Mouse (Mus musculus) spleen, adult 2 months (tissue): ENCODE measurements around the gene Ugt1a10. TPM values are rescaled to one million over a fixed set of nuclear protein-coding genes. Genes with fewer than 3 reads are reported as not detected.

Source experiments
- DNase-seq, 2 experiments: peaks; one replicate each; pipeline versions ENCODE4 v3.0.0 to v3.0.0-alpha.2; 2012 to 2021; ENCODE audit warnings: low spot score in 2 of 2, low read depth in 1 of 2
- H3K27ac ChIP-seq: fragments of 200-500 bp; 2 replicates; pipeline ENCODE4 v1.5.1; 2012; ENCODE audit warnings: low read length, inconsistent platforms; ENCODE audit not compliant: insufficient read depth
- H3K27me3 ChIP-seq: fragments of 200-500 bp; 2 replicates; pipeline ENCODE4 v1.6.1; 2012; ENCODE audit warnings: mild to moderate bottlenecking, moderate library complexity, low read length, inconsistent platforms; ENCODE audit not compliant: control insufficient read depth, insufficient read depth
- H3K36me3 ChIP-seq: fragments of 200-500 bp; 2 replicates; pipeline ENCODE4 v1.6.1; 2012; ENCODE audit warnings: mild to moderate bottlenecking, low read length, inconsistent platforms; ENCODE audit not compliant: control insufficient read depth, insufficient read depth
- H3K4me1 ChIP-seq: fragments of 200-500 bp; 2 replicates; pipeline ENCODE4 v1.6.1; 2011; ENCODE audit warnings: inconsistent platforms; ENCODE audit not compliant: control insufficient read depth, insufficient read depth, insufficient read length
- H3K4me3 ChIP-seq: fragments of 200-500 bp; 2 replicates; pipeline ENCODE4 v1.5.1; 2011; ENCODE audit warnings: mild to moderate bottlenecking, inconsistent platforms; ENCODE audit not compliant: insufficient read depth, insufficient read length; ENCODE audit errors: extremely low read depth
- CTCF ChIP-seq: fragments of 200-500 bp; IDR thresholded peaks from 2 replicates; pipeline ENCODE4 v1.5.1; 2011; ENCODE audit warnings: mild to moderate bottlenecking, inconsistent platforms; ENCODE audit not compliant: insufficient read depth, insufficient read length, insufficient replicate concordance; ENCODE audit errors: extremely low read depth
- POLR2A ChIP-seq: fragments of 200-500 bp; IDR thresholded peaks from 2 replicates; pipeline ENCODE4 v1.6.1; 2011; ENCODE audit warnings: low read depth, low read length, inconsistent platforms
- WGBS: fragments of 180-500 bp; shearing (Covaris S2); methylation state at CpG from one replicate; pipeline ENCODE4 v1.1.7; 2018; 5-methylcytosine and 5-hydroxymethylcytosine counted together
- polyA plus RNA-seq: library from polyadenylated mRNA; depleted of rRNA; stranded (reverse); fragments of >200 nt; gene quantifications from 2 replicates; pipeline ENCODE4 v1.2.3, GENCODE M21; 2012

The Ugt1a10 gene
- polyA plus RNA-seq, 1 experiment, result not detected

DNA sequence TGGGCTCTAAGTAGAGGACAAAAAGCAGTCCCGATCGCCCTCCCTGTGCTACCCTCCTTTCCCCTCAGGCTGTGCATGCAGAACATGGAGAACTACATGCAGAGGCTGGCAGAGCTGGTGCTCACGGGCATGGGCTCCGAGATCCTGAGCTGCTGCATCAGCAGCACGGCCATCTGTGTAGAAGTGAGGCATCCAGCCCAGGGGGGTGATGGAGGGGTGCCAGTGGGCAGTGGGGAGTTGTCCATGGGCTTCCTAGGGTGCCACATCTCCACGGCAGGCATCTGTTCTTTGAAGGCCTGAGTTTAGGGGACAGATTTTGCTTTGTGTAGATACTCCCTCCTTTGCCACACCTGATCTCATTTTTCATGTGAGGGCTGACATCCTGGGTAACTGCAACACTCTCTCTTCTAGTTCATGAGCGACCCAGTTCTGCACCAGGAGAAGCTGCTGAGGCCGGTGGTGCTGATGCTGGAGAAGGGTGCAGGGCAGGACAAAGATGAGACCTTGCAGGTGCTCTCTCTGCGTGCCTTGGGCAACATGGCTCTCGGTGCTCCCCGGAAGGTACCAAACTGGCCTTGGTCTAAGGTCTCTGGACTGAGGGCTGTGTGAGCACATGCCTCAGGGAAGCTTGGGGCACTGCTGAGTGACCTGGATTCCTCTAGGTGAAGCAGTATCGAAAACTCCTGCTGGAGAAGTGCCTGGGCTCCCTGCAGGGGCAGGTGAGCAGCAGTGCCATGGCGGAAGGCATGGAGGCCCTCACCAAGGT is 201.0 kb downstream of the Ugt1a10 start:
- TF ChIP-seq POLR2A (no peak), CTCF (no peak)
- Histone ChIP-seq H3K27me3 (no peaks in the 10 kb centered on the region), H3K4me1 (peaks cover 21% of the 10 kb centered on the region; the same call in 1 of the 2 replicates), H3K36me3 (no peaks in the 10 kb centered on the region), H3K4me3 (no peak overlapping the region), H3K27ac (no peak overlapping the region)
- WGBS, result 82% methylated on average over 13 of the region's 13 CpGs
- no peak for DNase-seq

DNA sequence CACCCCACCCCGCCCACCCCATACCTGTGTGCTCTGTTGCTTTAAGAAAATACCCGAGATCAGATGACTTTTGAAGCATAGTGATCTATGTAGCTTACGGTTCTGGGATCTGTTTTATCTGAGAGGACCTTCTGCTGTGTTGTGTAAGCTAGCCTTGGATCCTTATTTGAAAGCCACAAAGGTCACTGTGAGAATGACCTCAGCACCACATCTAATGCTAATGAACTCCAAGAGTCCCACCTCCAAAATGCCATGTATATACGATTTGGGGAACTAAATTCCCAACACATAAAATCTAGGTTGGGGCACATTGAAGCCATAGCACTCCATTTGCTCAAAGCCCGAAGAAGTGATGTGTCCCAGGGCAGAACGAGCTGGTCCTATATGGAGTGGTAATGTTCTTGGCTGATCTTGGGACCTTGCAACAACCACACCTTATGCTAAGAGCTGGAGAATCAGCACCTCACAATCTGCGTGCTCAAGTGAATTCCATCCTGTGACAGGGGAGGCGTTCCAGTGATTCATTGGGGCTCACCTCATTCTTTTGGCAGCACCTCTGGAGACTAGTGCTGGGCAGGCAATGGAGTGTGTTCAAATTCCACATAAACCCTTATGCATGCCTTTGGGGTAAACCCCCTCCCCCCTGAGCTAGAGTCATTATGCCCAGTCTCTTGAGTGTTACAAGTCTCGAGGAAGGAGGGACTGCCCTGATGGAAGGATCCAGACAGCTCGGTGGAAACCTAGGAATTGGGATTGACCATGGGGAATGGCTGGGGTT is 201.9 kb downstream of the Ugt1a10 start:
- H3K27ac ChIP-seq, result no peak overlapping the region
- H3K4me1 ChIP-seq, result peaks cover 21% of the 10 kb centered on the region; the same call in 1 of the 2 replicates
- TF ChIP-seq POLR2A (no peak), CTCF (no peak)
- no peaks in the 10 kb centered on the region for H3K27me3 ChIP-seq
- no peaks in the 10 kb centered on the region for H3K36me3 ChIP-seq
- no peak overlapping the region for H3K4me3 ChIP-seq
- no peak for DNase-seq
- WGBS, result 81% methylated on average over 10 of the region's 10 CpGs

DNA sequence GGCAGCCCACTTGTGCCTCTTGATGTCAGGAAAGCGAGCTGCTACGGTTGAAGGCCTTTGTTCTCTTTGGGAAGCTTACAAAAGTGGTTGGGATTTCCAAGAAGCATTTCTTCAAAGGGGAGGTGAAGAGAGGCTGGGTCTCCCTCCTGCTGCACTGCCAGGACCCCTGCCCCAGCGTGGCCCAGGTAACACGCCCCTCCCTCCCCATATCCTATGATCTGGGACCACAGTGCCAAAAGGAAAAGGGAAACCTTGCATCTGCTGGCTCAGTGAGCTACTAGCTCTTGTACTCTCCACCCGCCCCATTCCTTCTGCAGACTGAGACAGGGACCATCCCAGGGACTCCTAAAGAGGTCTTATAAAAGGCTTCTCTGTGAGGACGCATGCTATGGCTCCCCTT is 202.5 kb downstream of the Ugt1a10 start:
- H3K27ac ChIP-seq, result no peak overlapping the region
- TF ChIP-seq CTCF, result no peak
- no peak for TF ChIP-seq POLR2A
- H3K4me1 ChIP-seq, result peaks cover 21% of the 10 kb centered on the region; the same call in 1 of the 2 replicates
- H3K36me3 ChIP-seq, result peaks cover 3% of the 10 kb centered on the region; the same call in 1 of the 2 replicates
- H3K4me3 ChIP-seq, result no peak overlapping the region
- no peaks in the 10 kb centered on the region for H3K27me3 ChIP-seq
- DNase-seq, result no peak
- WGBS, result 82% methylated on average over 6 of the region's 6 CpGs

DNA sequence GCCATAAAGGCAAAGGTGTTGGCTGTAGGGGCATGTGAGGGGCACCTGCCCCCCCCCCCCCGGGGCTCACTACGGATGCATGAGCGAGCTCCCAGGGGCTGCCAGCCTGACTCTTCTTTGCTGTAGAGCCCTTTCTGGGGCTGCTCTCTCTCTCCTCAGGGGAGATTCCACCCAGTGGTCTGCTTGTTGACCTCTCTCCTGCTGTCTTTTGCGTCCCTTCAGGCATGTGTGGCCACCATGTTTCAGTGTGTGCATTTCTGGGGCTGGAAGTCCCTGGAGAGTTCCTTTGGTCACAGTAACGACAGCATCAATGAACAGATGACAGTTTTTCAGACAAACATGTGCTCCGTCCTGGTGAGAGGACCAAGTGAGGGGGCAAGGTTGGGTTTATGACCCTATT is 203.2 kb downstream of the Ugt1a10 start:
- TF ChIP-seq CTCF (no peak), POLR2A (no peak)
- Histone ChIP-seq H3K4me3 (no peak overlapping the region), H3K36me3 (peaks cover 5% of the 10 kb centered on the region; the same call in 1 of the 2 replicates), H3K27me3 (no peaks in the 10 kb centered on the region), H3K27ac (no peak overlapping the region), H3K4me1 (peaks cover 16% of the 10 kb centered on the region; the same call in 1 of the 2 replicates)
- WGBS, result 57% methylated on average over 6 of the region's 6 CpGs
- DNase-seq, result no peak

- WGBS, result 47% methylated on average over 8 of the region's 8 CpGs
- no peak overlapping the region for H3K27ac ChIP-seq
- H3K36me3 ChIP-seq, result peaks cover 11% of the 10 kb centered on the region
- no peak for DNase-seq
- H3K4me3 ChIP-seq, result no peak overlapping the region
- no peaks in the 10 kb centered on the region for H3K27me3 ChIP-seq
- H3K4me1 ChIP-seq, result peaks cover 12% of the 10 kb centered on the region; the same call in 1 of the 2 replicates
- TF ChIP-seq POLR2A, result no peak
- TF ChIP-seq CTCF, result no peak
Measured at GRCm38 (mm10) chr1:88258881-88259642, 203.9 kb downstream of the Ugt1a10 start.

DNA sequence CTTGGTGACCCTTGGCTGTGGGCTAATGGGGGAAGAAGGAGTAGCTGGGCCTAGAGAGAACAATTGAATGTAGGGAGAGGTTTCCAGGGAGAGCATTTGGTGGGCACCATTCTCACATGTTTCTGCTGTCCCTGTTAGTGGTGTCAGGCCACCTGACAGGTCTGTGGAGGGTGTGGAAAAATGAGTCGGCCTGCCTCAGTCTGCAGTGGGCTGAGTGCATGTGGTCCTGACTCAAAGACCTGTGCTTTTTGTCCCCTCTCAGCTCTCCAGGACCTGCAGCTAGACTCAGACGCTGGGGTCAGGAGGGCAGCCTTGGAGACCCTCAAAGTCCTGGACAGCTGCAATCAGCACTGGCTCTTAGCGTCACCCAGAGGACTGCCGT is 204.4 kb downstream of the Ugt1a10 start:
- Histone ChIP-seq H3K36me3 (peaks cover 16% of the 10 kb centered on the region), H3K4me3 (no peak overlapping the region), H3K4me1 (peaks cover 12% of the 10 kb centered on the region; the same call in 1 of the 2 replicates), H3K27me3 (no peaks in the 10 kb centered on the region), H3K27ac (no peak overlapping the region)
- no peak for TF ChIP-seq POLR2A
- no peak for TF ChIP-seq CTCF
- WGBS, result 83% methylated on average over 4 of the region's 4 CpGs
- no peak for DNase-seq
